Mouse (Mus musculus) testis, adult 2 months (tissue): ENCODE results near the gene Chrm4. TPM values are rescaled to one million over a fixed set of nuclear protein-coding genes. Genes with fewer than 3 reads are reported as not detected.

ENCODE experiments used
- H3K27ac ChIP-seq: fragments of 200-500 bp; 2 replicates; pipeline ENCODE4 v1.5.1; 2012; ENCODE audit warnings: low read depth, low read length; ENCODE audit not compliant: control insufficient read depth, insufficient read depth
- H3K27me3 ChIP-seq: fragments of 200-500 bp; 2 replicates; pipeline ENCODE4 v1.6.1; 2012; ENCODE audit warnings: mild to moderate bottlenecking, low read length, moderate library complexity; ENCODE audit not compliant: control insufficient read depth, insufficient read depth
- H3K36me3 ChIP-seq: fragments of 200-500 bp; 2 replicates; pipeline ENCODE4 v1.6.1; 2012; ENCODE audit warnings: mild to moderate bottlenecking, low read length; ENCODE audit not compliant: control insufficient read depth, insufficient read depth
- H3K4me1 ChIP-seq: fragments of 200-500 bp; 2 replicates; pipeline ENCODE4 v1.6.1; 2012; ENCODE audit warnings: low read length; ENCODE audit not compliant: control insufficient read depth, insufficient read depth
- H3K4me3 ChIP-seq: fragments of 200-500 bp; 2 replicates; pipeline ENCODE4 v1.5.1; 2012; ENCODE audit warnings: low read depth, mild to moderate bottlenecking, low read length, moderate library complexity, mixed read lengths; ENCODE audit not compliant: control insufficient read depth
- CTCF ChIP-seq: fragments of 200-500 bp; IDR thresholded peaks from 2 replicates; pipeline ENCODE4 v1.5.1; 2012; ENCODE audit warnings: low read depth, mild to moderate bottlenecking, inconsistent platforms, low read length, moderate library complexity; ENCODE audit not compliant: control insufficient read depth, insufficient read depth, insufficient replicate concordance
- POLR2A ChIP-seq: fragments of 200-500 bp; IDR thresholded peaks from 2 replicates; pipeline ENCODE4 v1.6.1; 2012; ENCODE audit warnings: low read depth, mild to moderate bottlenecking, inconsistent platforms, low read length, moderate library complexity; ENCODE audit not compliant: control insufficient read depth
- polyA plus RNA-seq: library from polyadenylated mRNA; depleted of rRNA; stranded (reverse); fragments of >200 nt; gene quantifications from 2 replicates; pipeline ENCODE4 v1.2.3, GENCODE M21; 2012

Chrm4 gene
- polyA plus RNA-seq, 1 experiment: 20.3 TPM

GRCm38 (mm10) chr2:91929455-91929854 is 2.4 kb downstream of the Chrm4 start:
- no peaks in the 10 kb centered on the region for H3K27me3 ChIP-seq
- H3K36me3 ChIP-seq: no peaks in the 10 kb centered on the region
- peaks cover 16% of the 10 kb centered on the region for H3K4me1 ChIP-seq
- no peak overlapping the region for H3K4me3 ChIP-seq
- TF ChIP-seq POLR2A (no peak), CTCF (no peak)
- no peak overlapping the region for H3K27ac ChIP-seq

GRCm38 (mm10) chr2:91929936-91930335 is 2.9 kb downstream of the Chrm4 start:
- Histone ChIP-seq H3K27ac (no peak overlapping the region), H3K36me3 (no peaks in the 10 kb centered on the region), H3K4me1 (peaks cover 16% of the 10 kb centered on the region)

GRCm38 (mm10) chr2:91930761-91931291 is 3.8 kb downstream of the Chrm4 start:
- Histone ChIP-seq H3K27ac (no peak overlapping the region), H3K27me3 (no peaks in the 10 kb centered on the region), H3K36me3 (no peaks in the 10 kb centered on the region), H3K4me3 (peak overlapping the region; percentile 50), H3K4me1 (peaks cover 16% of the 10 kb centered on the region)
- TF ChIP-seq POLR2A (no peak), CTCF (no peak)

More at GRCm38 (mm10) chr2:91929936-91930335, 2.9 kb downstream of the Chrm4 start:
- H3K4me3 ChIP-seq: peak overlapping the region; percentile 39
- peak; percentile 74; the same call in 1 of the 2 replicates for TF ChIP-seq CTCF
- TF ChIP-seq POLR2A: no peak
- H3K27me3 ChIP-seq: no peaks in the 10 kb centered on the region

- TF ChIP-seq CTCF: no peak
- no peak for TF ChIP-seq POLR2A
- H3K27me3 ChIP-seq: no peaks in the 10 kb centered on the region
- peaks cover 16% of the 10 kb centered on the region for H3K4me1 ChIP-seq
- H3K36me3 ChIP-seq: no peaks in the 10 kb centered on the region
- no peak overlapping the region for H3K27ac ChIP-seq
- peak overlapping the region; percentile 73 for H3K4me3 ChIP-seq
Measured at GRCm38 (mm10) chr2:91931328-91932159, 4.5 kb downstream of the Chrm4 start.

- H3K36me3 ChIP-seq: no peaks in the 10 kb centered on the region
- peak within 1 kb of the TSS; percentile 73 for H3K4me3 ChIP-seq
- TF ChIP-seq CTCF: no peak
- no peak for TF ChIP-seq POLR2A
- no peaks in the 10 kb centered on the region for H3K27me3 ChIP-seq
- no peak within 1 kb of the TSS for H3K27ac ChIP-seq
- peaks cover 16% of the 10 kb centered on the region for H3K4me1 ChIP-seq
Measured at GRCm38 (mm10) chr2:91932160-91932711, 5.2 kb downstream of the Chrm4 start, which contains the start of gene Mdk. Gene Mdk (minus strand): TSS chr2:91932297.

GRCm38 (mm10) chr2:91932737-91933350 is 5.8 kb downstream of the Chrm4 start:
- H3K27ac ChIP-seq: no peak overlapping the region
- no peaks in the 10 kb centered on the region for H3K36me3 ChIP-seq
- H3K4me1 ChIP-seq: peaks cover 16% of the 10 kb centered on the region
- H3K27me3 ChIP-seq: no peaks in the 10 kb centered on the region
- no peak overlapping the region for H3K4me3 ChIP-seq
- TF ChIP-seq CTCF: no peak
- no peak for TF ChIP-seq POLR2A

GRCm38 (mm10) chr2:91933471-91933870 is 6.4 kb downstream of the Chrm4 start:
- H3K27ac ChIP-seq: no peak overlapping the region
- H3K4me3 ChIP-seq: no peak overlapping the region
- TF ChIP-seq CTCF (no peak), POLR2A (no peak)
- H3K27me3 ChIP-seq: no peaks in the 10 kb centered on the region
- peaks cover 16% of the 10 kb centered on the region for H3K4me1 ChIP-seq
- no peaks in the 10 kb centered on the region for H3K36me3 ChIP-seq
